ENCODE assay signal across 33 mouse cellular contexts in the genomic region with DNA sequence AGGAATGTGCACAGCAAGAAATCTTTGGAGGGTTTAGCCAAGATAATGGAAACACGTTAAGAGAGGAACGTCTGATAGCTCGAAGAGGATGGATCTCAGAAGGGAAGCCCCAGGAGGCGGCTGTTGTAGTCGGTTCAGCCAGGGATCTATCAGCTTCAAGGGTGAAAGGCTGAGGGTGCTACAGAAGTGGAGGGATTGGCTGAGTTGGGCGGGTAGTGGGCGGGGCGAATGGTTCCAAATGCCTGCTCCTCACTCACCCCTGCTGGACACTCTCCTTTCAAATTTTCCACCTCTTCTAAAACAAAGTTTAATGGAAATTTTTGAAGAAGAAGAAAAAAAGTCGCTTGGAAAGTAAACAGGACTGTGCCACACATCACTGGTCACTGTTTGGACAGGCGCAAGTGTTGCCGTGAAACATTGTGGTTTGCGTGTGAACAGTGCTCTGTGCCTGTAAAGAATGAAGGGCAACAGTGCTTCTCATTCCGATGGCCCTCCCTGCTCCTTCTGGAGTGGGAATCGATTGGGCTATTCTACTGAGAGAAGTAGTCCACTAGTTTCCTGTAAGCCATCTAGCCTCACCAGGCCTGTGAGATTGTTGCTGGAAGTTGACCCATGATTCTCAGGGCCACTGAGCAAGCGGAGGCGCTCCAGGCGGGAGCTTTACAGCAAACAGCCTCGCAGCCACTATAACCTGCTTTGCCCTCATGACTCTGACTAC. TPM values are rescaled to one million over a fixed set of nuclear protein-coding genes. Genes with fewer than 3 reads are reported as not detected.
A peak's percentile ranks its signal among the peaks of the same experiment; 100 is the strongest.
DNase-seq lines count a peak whose midpoint lies in the region; ATAC-seq and TF ChIP-seq lines count a peak whose summit lies in the region.
"Had no signal": no experiment of that assay in that cellular context is flagged by ENCODE, and none has a peak within 500 bp of the region (broad histone marks: within the 10 kb centered on the region; RNA-seq: fewer than 3 reads in every experiment).

No protein-coding gene starts in this region.

- TF ChIP-seq CTCF in kidney, adult 2 months (conservative IDR thresholded peaks at IDR 0.05; ENCODE audit: insufficient read depth, insufficient read length, low read depth, low read length) = no peak

- no peak overlapping the region for H3K9ac ChIP-seq in kidney, embryonic 16.5 days (replicated peaks; ENCODE audit: low read length)
- H3K9ac ChIP-seq: embryonic facial prominence, embryonic 13.5 days; heart, embryonic 15.5 days; hindbrain, embryonic 12.5 days; liver, embryonic 12.5 days; liver, postnatal 0 days; midbrain, embryonic 13.5 days; neural tube, embryonic 13.5 days; stomach, embryonic 15.5 days had no signal

- H3K36me3 ChIP-seq in kidney, adult 2 months (ENCODE audit: control insufficient read depth, insufficient read depth, low read length) = no peaks in the 10 kb centered on the region
- no peaks in the 10 kb centered on the region for H3K36me3 ChIP-seq in kidney, embryonic 16.5 days (ENCODE audit: insufficient read depth, low read length)
- H3K36me3 ChIP-seq: embryonic facial prominence, embryonic 13.5 days; forebrain, embryonic 10.5 days; heart, embryonic 10.5 days; heart, embryonic 15.5 days; hindbrain, embryonic 12.5 days; liver, embryonic 12.5 days; midbrain, embryonic 13.5 days; neural tube, embryonic 13.5 days; stomach, embryonic 15.5 days had no signal

- DNase-seq in ZHBTc4 (ENCODE audit: low read depth, low spot score) = peak; percentile 12
- peak; percentile 60 for DNase-seq in kidney, adult 2 months
- peak; percentile 41 to 62 for DNase-seq in kidney, postnatal 36 days
- DNase-seq in retina, embryonic 14.5 days (ENCODE audit: low spot score) = no peak
- no peak for DNase-seq in thymus, postnatal 4 days
- DNase-seq in ovary, adult 18-20 months (ENCODE audit: low spot score) = no peak
- DNase-seq: adrenal gland, postnatal 10 days; B cell, adult 2 months; cerebellum, adult 11 months; cerebellum, adult 9-11 months; gastrocnemius, adult 2 months; gastrocnemius, postnatal 36 days; left cerebral cortex, postnatal 4 days; liver, postnatal 0 days; retina, postnatal 1 day; right cerebral cortex, postnatal 14 days; thymus, adult 18-20 months; thymus, postnatal 36 days had no signal

- TF ChIP-seq POLR2A in kidney, adult 2 months (IDR thresholded peaks at IDR 0.05; ENCODE audit: low read depth, low read length) = no peak

- peaks cover 14% of the 10 kb centered on the region; the same call in 1 of the 2 replicates for H3K4me1 ChIP-seq in kidney, adult 2 months (ENCODE audit: control insufficient read depth, insufficient read depth, low read length)
- peaks cover 12% of the 10 kb centered on the region; the same call in 1 of the 2 replicates for H3K4me1 ChIP-seq in kidney, embryonic 16.5 days (ENCODE audit: insufficient read depth, low read length)
- H3K4me1 ChIP-seq: forebrain, embryonic 10.5 days; heart, embryonic 10.5 days; heart, embryonic 15.5 days; hindbrain, embryonic 12.5 days; liver, embryonic 12.5 days; midbrain, embryonic 13.5 days; neural tube, embryonic 13.5 days; stomach, embryonic 15.5 days had no signal

- H3K4me2 ChIP-seq in kidney, embryonic 16.5 days (replicated peaks; ENCODE audit: low read depth, low read length) = no peak overlapping the region
- H3K4me2 ChIP-seq: embryonic facial prominence, embryonic 13.5 days; heart, embryonic 15.5 days; hindbrain, embryonic 12.5 days; liver, embryonic 12.5 days; midbrain, embryonic 13.5 days; neural tube, embryonic 13.5 days; stomach, embryonic 15.5 days had no signal

- no peaks in the 10 kb centered on the region for H3K27me3 ChIP-seq in kidney, adult 2 months (replicated peaks; ENCODE audit: control insufficient read depth, insufficient read depth, low read length)
- no peaks in the 10 kb centered on the region for H3K27me3 ChIP-seq in kidney, embryonic 16.5 days (ENCODE audit: insufficient read depth, low read length)
- H3K27me3 ChIP-seq: embryonic facial prominence, embryonic 13.5 days; heart, embryonic 15.5 days; hindbrain, embryonic 12.5 days; liver, embryonic 12.5 days; midbrain, embryonic 13.5 days; neural tube, embryonic 13.5 days; stomach, embryonic 15.5 days had no signal

- peak; percentile 67 for ATAC-seq in kidney, embryonic 16.5 days (ENCODE audit: low FRiP score, low TSS enrichment)
- ATAC-seq: forebrain, embryonic 16.5 days; intestine, embryonic 16.5 days; liver, embryonic 12.5 days; liver, postnatal 0 days; midbrain, embryonic 13.5 days had no signal

- no peak overlapping the region for H3K4me3 ChIP-seq in kidney, adult 2 months (ENCODE audit: insufficient read depth, low read depth, low read length)
- H3K4me3 ChIP-seq in kidney, embryonic 16.5 days (ENCODE audit: low read length) = no peak overlapping the region
- H3K4me3 ChIP-seq: embryonic facial prominence, embryonic 13.5 days; forebrain, embryonic 10.5 days; gastrocnemius, adult 2 months; heart, embryonic 10.5 days; heart, embryonic 15.5 days; hindbrain, embryonic 12.5 days; layer of hippocampus, adult 2 months; left cerebral cortex, adult 2 months; liver, embryonic 12.5 days; midbrain, embryonic 13.5 days; neural tube, embryonic 13.5 days; stomach, embryonic 15.5 days had no signal

- 55% methylated on average over 18 of the region's 18 CpGs for WGBS in kidney, adult 2 months
- WGBS in kidney, embryonic 16.5 days = 60% methylated on average over 18 of the region's 18 CpGs

- H3K27ac ChIP-seq in kidney, adult 2 months (ENCODE audit: insufficient read depth, low read depth, low read length) = peak overlapping the region; percentile 79
- peak overlapping the region; percentile 84 for H3K27ac ChIP-seq in kidney, embryonic 16.5 days (ENCODE audit: low read length)
- H3K27ac ChIP-seq: embryonic facial prominence, embryonic 13.5 days; forebrain, embryonic 10.5 days; gastrocnemius, adult 2 months; heart, embryonic 10.5 days; heart, embryonic 15.5 days; hindbrain, embryonic 12.5 days; layer of hippocampus, adult 2 months; left cerebral cortex, adult 2 months; liver, embryonic 12.5 days; macrophage; midbrain, embryonic 13.5 days; neural tube, embryonic 13.5 days; stomach, embryonic 15.5 days had no signal

- H3K9me3 ChIP-seq in kidney, embryonic 16.5 days (ENCODE audit: low read length) = no peaks in the 10 kb centered on the region
- H3K9me3 ChIP-seq: embryonic facial prominence, embryonic 13.5 days; forebrain, embryonic 10.5 days; heart, embryonic 10.5 days; heart, embryonic 15.5 days; hindbrain, embryonic 12.5 days; liver, embryonic 12.5 days; midbrain, embryonic 13.5 days; neural tube, embryonic 13.5 days; stomach, embryonic 15.5 days had no signal

RNA-seq across cellular contexts. Expression of gene Rassf6, which starts 15.6 kb away (rescaled TPM):
- polyA plus RNA-seq in kidney, adult 2 months (2012; rRNA removed) = 10.4 and 11.4 TPM in 2 replicates
- polyA plus RNA-seq in kidney, embryonic 16.5 days (2015; fragmentation: Nextera tagmentation; extraction: Ambion mirVana) = 18.1 and 18.9 TPM in 2 replicates
- polyA plus RNA-seq: macrophage had no signal

Comparison
In these comparisons a context has a peak if more than half of its experiments do, and no peak if none do; other contexts are left out.
1. DNase-seq: peak in ZHBTc4 (single experiment), kidney, adult 2 months (single experiment) and kidney, postnatal 36 days (2 of 2); none in retina, embryonic 14.5 days (single experiment), thymus, postnatal 4 days (single experiment) and ovary, adult 18-20 months (single experiment).